Comparison of ENCODE assay signal across 10 mouse cellular contexts in the genomic region with DNA sequence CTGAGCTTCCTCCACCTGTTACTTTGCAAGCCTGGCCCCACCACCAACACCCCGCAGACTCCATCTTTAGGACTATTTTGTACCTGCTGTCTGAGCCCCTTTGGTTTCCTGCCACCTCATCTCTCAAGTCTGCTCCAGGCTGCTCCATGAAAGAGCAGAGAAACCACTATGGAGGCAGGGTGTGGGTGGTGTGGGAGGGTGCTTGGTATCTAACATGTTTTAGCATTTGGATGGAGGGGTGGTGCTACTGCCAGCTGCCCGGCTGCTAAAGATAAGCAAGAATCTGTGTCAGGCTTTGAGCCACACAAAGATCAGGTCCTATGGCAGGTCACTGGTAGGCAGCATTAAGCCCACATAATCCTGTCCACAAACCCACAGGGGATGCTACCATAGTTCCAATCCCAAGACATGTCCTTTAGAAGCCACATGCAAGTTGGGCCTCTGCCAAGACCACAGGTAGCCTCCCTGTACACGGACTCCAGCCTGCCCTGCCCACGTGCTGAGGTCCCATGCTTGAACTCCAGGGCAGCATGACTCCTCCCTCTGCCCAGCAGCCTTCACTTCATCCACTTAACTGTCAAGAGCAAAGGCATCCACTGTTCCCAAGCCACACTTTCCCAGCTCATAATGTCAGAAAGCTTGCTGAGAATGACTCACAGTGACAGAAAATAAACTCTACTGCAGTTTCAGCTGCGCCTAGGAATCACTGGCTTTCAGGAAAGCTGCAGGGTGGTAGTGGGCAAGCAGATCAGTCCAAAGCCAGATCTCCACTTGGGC. TPM values are rescaled to one million over a fixed set of nuclear protein-coding genes. Genes with fewer than 3 reads are reported as not detected.
DNase-seq lines count a peak whose midpoint lies in the region; ATAC-seq and TF ChIP-seq lines count a peak whose summit lies in the region.
"Had no signal": no experiment of that assay in that cellular context is flagged by ENCODE, and none has a peak within 500 bp of the region (broad histone marks: within the 10 kb centered on the region; RNA-seq: fewer than 3 reads in every experiment).

No protein-coding gene starts in this region.

- no peak for DNase-seq in limb, embryonic 10.5 days (ENCODE audit: low spot score)
- peak; percentile 47 to 56 for DNase-seq in frontal cortex, postnatal 36 days (ENCODE audit: low spot score in 2 of 2)
- DNase-seq in left cerebral cortex, adult 2 months (ENCODE audit: extremely low spot score in 1 of 2, low spot score in 2 of 2): no peak
- DNase-seq in hindbrain, postnatal 0 days (ENCODE audit: low spot score): no peak
- DNase-seq in adrenal gland, adult 18-20 months (ENCODE audit: low spot score in 2 of 2): no peak
- DNase-seq: cerebellum, adult 18-20 months; thymus, adult 2 months had no signal

- no peaks in the 10 kb centered on the region for H3K9me3 ChIP-seq in limb, embryonic 15.5 days
- H3K9me3 ChIP-seq in limb, embryonic 10.5 days (replicated peaks): no peaks in the 10 kb centered on the region
- no peaks in the 10 kb centered on the region for H3K9me3 ChIP-seq in hindbrain, postnatal 0 days (ENCODE audit: low read length)

- no peak for TF ChIP-seq CTCF in left cerebral cortex, adult 2 months (IDR thresholded peaks at IDR 0.05)
- no peak for TF ChIP-seq CTCF in hindbrain, postnatal 0 days (IDR thresholded peaks at IDR 0.05; ENCODE audit: low read depth)

- H3K4me3 ChIP-seq in limb, embryonic 15.5 days: no peak overlapping the region
- no peak overlapping the region for H3K4me3 ChIP-seq in limb, embryonic 10.5 days
- no peak overlapping the region for H3K4me3 ChIP-seq in left cerebral cortex, adult 2 months
- H3K4me3 ChIP-seq in hindbrain, postnatal 0 days (ENCODE audit: low read length): no peak overlapping the region

- WGBS in limb, embryonic 15.5 days: 60% methylated on average over 5 of the region's 5 CpGs
- WGBS in limb, embryonic 10.5 days: 81% methylated on average over 5 of the region's 5 CpGs
- WGBS in hindbrain, postnatal 0 days: 61% methylated on average over 5 of the region's 5 CpGs

- no peak overlapping the region for H3K27ac ChIP-seq in limb, embryonic 15.5 days
- no peak overlapping the region for H3K27ac ChIP-seq in limb, embryonic 10.5 days
- H3K27ac ChIP-seq in left cerebral cortex, adult 2 months: peak overlapping the region; percentile 80
- H3K27ac ChIP-seq in hindbrain, postnatal 0 days: no peak overlapping the region

- intact Hi-C loops in left cerebral cortex, adult 2 months (cut with DNase I): loop anchor here (2.0 kb wide), 1 partner anchor 34 kb away; a partner anchor contains a TSS

- H3K9ac ChIP-seq in limb, embryonic 15.5 days: no peak overlapping the region
- no peak overlapping the region for H3K9ac ChIP-seq in hindbrain, postnatal 0 days (replicated peaks; ENCODE audit: low read length)

- H3K27me3 ChIP-seq in limb, embryonic 15.5 days: no peaks in the 10 kb centered on the region
- H3K27me3 ChIP-seq in limb, embryonic 10.5 days (ENCODE audit: low read depth, poor library complexity, severe bottlenecking): no peaks in the 10 kb centered on the region
- H3K27me3 ChIP-seq in hindbrain, postnatal 0 days (ENCODE audit: insufficient read depth, low read length): no peaks in the 10 kb centered on the region

- ATAC-seq in limb, embryonic 15.5 days (ENCODE audit: insufficient number of reproducible peaks, low FRiP score, low TSS enrichment, low read depth): 0 out of 2 replicates have a peak, but pooled peaks have one; percentile 8
- peak; percentile 81 for ATAC-seq in megakaryocyte-erythroid progenitor cell, adult 5-6 weeks (replicated peaks; ENCODE audit: low FRiP score, low TSS enrichment, poor library complexity, severe bottlenecking)
- no peak for ATAC-seq in hindbrain, postnatal 0 days

- no peaks in the 10 kb centered on the region for H3K4me1 ChIP-seq in limb, embryonic 15.5 days
- no peaks in the 10 kb centered on the region for H3K4me1 ChIP-seq in limb, embryonic 10.5 days
- H3K4me1 ChIP-seq in hindbrain, postnatal 0 days (ENCODE audit: insufficient read depth, low read length): no peaks in the 10 kb centered on the region

- H3K4me2 ChIP-seq in limb, embryonic 15.5 days: no peak overlapping the region
- no peak overlapping the region for H3K4me2 ChIP-seq in hindbrain, postnatal 0 days (ENCODE audit: low read depth, low read length)

- no peaks in the 10 kb centered on the region for H3K36me3 ChIP-seq in limb, embryonic 15.5 days
- H3K36me3 ChIP-seq in limb, embryonic 10.5 days: no peaks in the 10 kb centered on the region
- no peaks in the 10 kb centered on the region for H3K36me3 ChIP-seq in hindbrain, postnatal 0 days (ENCODE audit: insufficient read depth, low read length)

RNA-seq across cellular contexts. Expression of a gene that starts 14.5 kb away (rescaled TPM):
- 63.2 and 67.3 TPM in 2 replicates for polyA plus RNA-seq in limb, embryonic 15.5 days (2015; fragmentation: Nextera tagmentation; extraction: Ambion mirVana)
- polyA plus RNA-seq in limb, embryonic 10.5 days (2016; fragmentation: Nextera tagmentation; extraction: Ambion mirVana): 43.6 and 55.6 TPM in 2 replicates
- 10 to 100 TPM; 67.3 to 68.3 TPM for total RNA-seq in left cerebral cortex, adult 2 months (2021)
- total RNA-seq in megakaryocyte-erythroid progenitor cell, adult 5-6 weeks (2014; fragmentation: Nextera tagmentation): 25.3 and 25.4 TPM in 2 replicates
- 9.5 and 11.6 TPM in 2 replicates for total RNA-seq in megakaryocyte-erythroid progenitor cell, adult 5-6 weeks (2017)
- total RNA-seq in hindbrain, postnatal 0 days (2014; rRNA removed): 35.0 and 47.7 TPM in 2 replicates
- polyA plus RNA-seq in hindbrain, postnatal 0 days (2015; fragmentation: Nextera tagmentation; extraction: Ambion mirVana): 38.0 and 44.1 TPM in 2 replicates
- 10 to 100 TPM; 39.3 to 49.8 TPM for total RNA-seq in adrenal gland, adult 18-20 months (2021)

RNA-seq across cellular contexts. Expression of a gene that starts 19.2 kb away (rescaled TPM):
- not detected in 2 replicates for polyA plus RNA-seq in limb, embryonic 15.5 days (2015; fragmentation: Nextera tagmentation; extraction: Ambion mirVana)
- polyA plus RNA-seq in limb, embryonic 10.5 days (2016; fragmentation: Nextera tagmentation; extraction: Ambion mirVana): not detected in 2 replicates
- not detected for total RNA-seq in left cerebral cortex, adult 2 months (2021)
- total RNA-seq in megakaryocyte-erythroid progenitor cell, adult 5-6 weeks (2014; fragmentation: Nextera tagmentation): not detected in 2 replicates
- total RNA-seq in megakaryocyte-erythroid progenitor cell, adult 5-6 weeks (2017): not detected in 2 replicates
- not detected in 2 replicates for total RNA-seq in hindbrain, postnatal 0 days (2014; rRNA removed)
- polyA plus RNA-seq in hindbrain, postnatal 0 days (2015; fragmentation: Nextera tagmentation; extraction: Ambion mirVana): not detected in 2 replicates
- total RNA-seq in adrenal gland, adult 18-20 months (2021): not detected
- polyA plus RNA-seq: hindbrain, embryonic 11.5 days had no signal

RNA-seq across cellular contexts. Expression of a gene that starts 28.6 kb away (rescaled TPM):
- polyA plus RNA-seq in limb, embryonic 15.5 days (2015; fragmentation: Nextera tagmentation; extraction: Ambion mirVana): 5.3 and 5.8 TPM in 2 replicates
- polyA plus RNA-seq in limb, embryonic 10.5 days (2016; fragmentation: Nextera tagmentation; extraction: Ambion mirVana): 1.6 and 2.2 TPM in 2 replicates
- not detected for total RNA-seq in left cerebral cortex, adult 2 months (2021)
- not detected in 2 replicates for total RNA-seq in megakaryocyte-erythroid progenitor cell, adult 5-6 weeks (2014; fragmentation: Nextera tagmentation)
- total RNA-seq in megakaryocyte-erythroid progenitor cell, adult 5-6 weeks (2017): not detected in 2 replicates
- not detected in 2 replicates for total RNA-seq in hindbrain, postnatal 0 days (2014; rRNA removed)
- polyA plus RNA-seq in hindbrain, postnatal 0 days (2015; fragmentation: Nextera tagmentation; extraction: Ambion mirVana): 6.5 and 6.6 TPM in 2 replicates
- total RNA-seq in adrenal gland, adult 18-20 months (2021): not detected

RNA-seq across cellular contexts. Expression of a gene that starts 34.9 kb away (rescaled TPM):
- 45.0 and 51.9 TPM in 2 replicates for polyA plus RNA-seq in limb, embryonic 15.5 days (2015; fragmentation: Nextera tagmentation; extraction: Ambion mirVana)
- 56.9 and 70.7 TPM in 2 replicates for polyA plus RNA-seq in limb, embryonic 10.5 days (2016; fragmentation: Nextera tagmentation; extraction: Ambion mirVana)
- total RNA-seq in left cerebral cortex, adult 2 months (2021): 100 to 1,000 TPM; 209 to 213 TPM
- total RNA-seq in megakaryocyte-erythroid progenitor cell, adult 5-6 weeks (2014; fragmentation: Nextera tagmentation): 3.4 and 24.4 TPM in 2 replicates
- total RNA-seq in megakaryocyte-erythroid progenitor cell, adult 5-6 weeks (2017): 1.6 and 2.2 TPM in 2 replicates
- 105 and 126 TPM in 2 replicates for total RNA-seq in hindbrain, postnatal 0 days (2014; rRNA removed)
- polyA plus RNA-seq in hindbrain, postnatal 0 days (2015; fragmentation: Nextera tagmentation; extraction: Ambion mirVana): 142 and 148 TPM in 2 replicates
- 10 to 100 TPM; 20.7 to 28.3 TPM for total RNA-seq in adrenal gland, adult 18-20 months (2021)

RNA-seq across cellular contexts. Expression of a gene that starts 39.9 kb away (rescaled TPM):
- 147 and 151 TPM in 2 replicates for polyA plus RNA-seq in limb, embryonic 15.5 days (2015; fragmentation: Nextera tagmentation; extraction: Ambion mirVana)
- 156 and 167 TPM in 2 replicates for polyA plus RNA-seq in limb, embryonic 10.5 days (2016; fragmentation: Nextera tagmentation; extraction: Ambion mirVana)
- 10 to 100 TPM; 70.1 to 71.4 TPM for total RNA-seq in left cerebral cortex, adult 2 months (2021)
- total RNA-seq in megakaryocyte-erythroid progenitor cell, adult 5-6 weeks (2014; fragmentation: Nextera tagmentation): 46.3 and 49.3 TPM in 2 replicates
- 13.4 and 15.0 TPM in 2 replicates for total RNA-seq in megakaryocyte-erythroid progenitor cell, adult 5-6 weeks (2017)
- total RNA-seq in hindbrain, postnatal 0 days (2014; rRNA removed): 29.8 and 43.0 TPM in 2 replicates
- polyA plus RNA-seq in hindbrain, postnatal 0 days (2015; fragmentation: Nextera tagmentation; extraction: Ambion mirVana): 119 and 121 TPM in 2 replicates
- 10 to 100 TPM; 46.1 to 62.3 TPM for total RNA-seq in adrenal gland, adult 18-20 months (2021)

Comparison
In these comparisons a context has a peak if more than half of its experiments do, and no peak if none do; other contexts are left out.
1. DNase-seq: peak in frontal cortex, postnatal 36 days (2 of 2); none in limb, embryonic 10.5 days (single experiment), left cerebral cortex, adult 2 months (0 of 2), hindbrain, postnatal 0 days (single experiment) and adrenal gland, adult 18-20 months (0 of 2).